Mouse (Mus musculus): ENCODE data around the gene Cipc.

The Cipc gene

GRCm38 (mm10) chr12:86958558-86958957 is 11.7 kb downstream of the Cipc start:
- DNase-seq (ENCODE audit: inconsistent age in 2 of 2, low spot score in 1 of 2) = no peak

- no peak for DNase-seq (ENCODE audit: inconsistent age in 2 of 2, low spot score in 1 of 2)
These were observed 12.8 kb downstream of the Cipc start for GRCm38 (mm10) chr12:86959661-86960060.

DNA sequence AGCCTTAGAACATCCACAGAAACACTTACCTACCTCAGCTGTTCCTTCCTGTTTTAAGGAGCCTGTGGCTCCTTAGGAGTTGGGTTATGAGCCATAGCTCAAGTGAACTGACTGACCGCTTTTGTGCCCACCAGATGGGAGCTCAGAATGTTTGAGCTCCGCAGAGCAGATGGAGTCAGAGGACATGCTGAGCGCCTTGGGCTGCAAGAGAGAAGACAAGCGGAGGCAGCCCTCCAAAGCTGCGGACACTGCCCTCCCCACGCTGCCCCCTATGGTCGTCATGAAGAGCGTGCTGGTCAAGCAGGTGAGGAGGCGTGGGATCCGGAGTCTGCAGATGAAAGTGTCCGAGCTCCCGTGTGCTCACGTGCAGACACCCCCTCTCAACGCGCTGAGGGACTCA is 13.3 kb downstream of the Cipc start:
- no peak for DNase-seq (ENCODE audit: inconsistent age in 2 of 2, low spot score in 1 of 2)

DNA sequence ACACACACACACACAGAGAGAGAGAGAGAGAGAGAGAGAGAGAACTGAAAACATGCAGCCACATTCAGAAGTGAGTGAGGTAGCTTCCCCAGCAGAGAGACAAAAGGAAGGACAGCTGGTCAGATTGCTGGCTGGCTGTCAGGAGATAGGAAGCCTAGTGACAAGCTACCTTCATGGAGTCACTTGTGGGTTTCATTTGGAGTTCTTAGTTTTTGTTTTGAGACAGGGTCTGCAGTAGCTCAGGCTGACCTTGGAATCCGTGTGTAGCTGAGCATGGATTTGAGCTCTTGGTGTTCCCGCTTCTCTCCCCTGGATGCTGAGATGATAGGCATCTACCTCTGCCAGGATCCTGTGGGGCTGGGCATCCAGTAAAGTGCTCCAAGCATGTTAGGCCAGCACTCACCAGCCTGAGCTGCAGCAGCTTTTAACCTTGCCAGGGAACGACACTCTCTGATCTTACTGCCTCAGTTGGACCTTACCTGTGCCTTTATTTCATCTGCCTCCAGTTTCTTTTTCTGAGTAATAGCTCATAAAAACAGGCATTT is 14.0 kb downstream of the Cipc start:
- no peak for DNase-seq (ENCODE audit: inconsistent age in 2 of 2, low spot score in 1 of 2)

DNA sequence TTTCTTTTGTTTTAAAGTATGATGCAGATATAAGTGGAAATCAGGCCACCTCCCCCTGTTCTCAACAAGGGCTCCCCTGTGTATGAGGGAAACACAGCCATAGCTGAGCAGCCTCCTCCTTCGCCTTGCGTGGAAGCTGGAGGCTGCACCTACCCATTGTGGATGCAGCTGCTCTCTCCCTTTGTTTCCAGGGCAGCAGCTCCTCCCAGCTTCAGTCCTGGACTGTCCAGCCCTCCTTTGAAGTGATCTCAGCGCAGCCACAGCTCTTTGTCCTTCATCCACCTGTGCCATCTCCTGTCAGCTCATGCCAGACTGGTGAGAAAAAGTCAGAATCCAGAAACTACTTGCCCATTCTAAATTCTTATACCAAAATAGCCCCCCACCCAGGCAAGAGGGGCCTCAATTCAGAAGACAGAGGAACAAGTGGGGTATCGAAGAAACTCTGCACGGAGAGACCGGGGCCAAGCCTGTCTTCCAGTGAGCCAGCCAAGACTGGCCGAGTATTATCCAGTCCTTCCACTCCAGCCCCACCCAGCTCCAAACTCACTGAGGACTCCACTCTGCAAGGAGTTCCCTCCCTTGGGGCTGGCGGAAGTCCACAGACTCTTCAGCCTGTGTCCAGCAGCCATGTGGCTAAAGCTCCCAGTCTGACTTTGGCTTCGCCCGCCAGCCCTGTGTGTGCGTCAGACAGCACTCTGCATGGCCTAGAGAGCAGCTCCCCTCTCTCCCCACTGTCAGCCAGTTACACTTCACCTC is 14.9 kb downstream of the Cipc start:
- DNase-seq (ENCODE audit: inconsistent age in 2 of 2, low spot score in 1 of 2) = no peak

DNA sequence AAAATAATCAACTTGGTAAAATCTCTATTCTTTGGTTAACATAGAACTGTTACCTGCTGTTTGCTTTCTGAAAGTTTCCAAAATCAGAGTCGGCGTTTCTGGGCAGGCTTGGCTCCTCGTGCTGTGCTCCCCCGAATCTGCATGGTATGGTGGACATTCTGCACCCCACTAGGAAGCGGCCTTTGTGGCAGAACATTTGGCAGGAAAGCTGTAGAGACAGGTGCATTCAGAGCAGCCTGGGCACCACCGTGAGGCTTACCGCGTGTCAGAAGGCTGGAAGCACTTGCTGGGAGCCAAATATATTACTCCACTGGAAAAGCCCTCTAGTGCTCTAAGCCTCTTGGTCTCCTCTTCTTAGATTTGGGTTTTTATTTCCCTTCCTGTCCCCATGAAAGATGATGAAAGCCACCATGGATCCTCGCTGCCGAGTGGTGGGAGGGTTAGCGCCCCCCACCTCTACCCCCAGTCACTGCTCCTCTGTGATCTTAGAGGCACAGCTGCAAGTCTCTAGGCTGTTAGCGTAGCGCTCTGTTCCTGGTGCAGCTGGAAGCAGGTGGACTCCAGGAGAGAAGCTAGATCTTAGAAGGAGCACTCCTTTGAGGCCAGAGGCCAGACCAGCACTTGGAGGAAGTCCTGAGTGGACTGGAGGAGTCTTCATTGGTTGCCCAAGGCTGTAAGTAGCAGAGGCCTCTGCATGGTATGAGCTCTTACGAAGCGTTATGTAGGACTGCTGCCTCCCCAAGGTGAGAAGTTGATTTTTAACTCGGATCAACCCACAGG is 17.6 kb downstream of the Cipc start:
- DNase-seq (ENCODE audit: inconsistent age in 2 of 2, low spot score in 1 of 2) = no peak

GRCm38 (mm10) chr12:86965237-86965799 is 18.5 kb downstream of the Cipc start:
- DNase-seq (ENCODE audit: inconsistent age in 2 of 2, low spot score in 1 of 2) = no peak

DNA sequence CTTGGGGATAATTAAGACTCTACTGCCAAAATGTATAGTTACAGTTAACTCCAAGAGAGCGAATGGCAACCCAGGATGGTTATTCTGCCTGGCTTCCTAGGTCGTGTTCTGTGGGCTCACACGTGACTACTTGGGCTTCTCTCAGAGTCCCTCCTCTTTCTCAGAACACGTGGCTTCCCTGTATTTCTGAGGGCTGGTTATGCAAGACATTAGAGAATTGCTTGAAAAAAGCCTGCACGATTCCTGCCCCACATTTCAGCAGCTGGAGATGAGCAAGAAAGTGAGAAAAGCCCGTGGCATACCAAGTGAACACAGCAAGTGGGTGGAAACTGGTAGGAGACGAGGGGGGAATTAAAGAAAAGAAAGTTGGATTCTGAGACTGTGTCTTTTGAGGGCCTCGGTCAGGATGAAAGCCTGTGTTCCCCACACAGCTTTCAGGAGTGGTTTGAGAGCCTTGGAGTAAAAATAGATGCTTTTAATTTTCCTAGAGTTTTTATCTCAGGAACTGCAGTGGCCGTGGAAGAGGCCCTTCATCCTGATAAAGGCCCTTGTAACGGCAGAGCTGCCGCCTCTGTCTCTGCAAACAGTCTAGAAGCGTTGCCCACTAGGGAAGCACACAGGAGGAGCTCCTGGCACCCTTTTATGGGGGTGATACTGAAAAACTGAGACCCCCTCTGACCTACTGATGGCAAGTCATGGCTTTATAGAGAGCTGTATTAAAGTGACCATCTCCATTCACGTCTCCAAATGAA is 21.8 kb downstream of the Cipc start:
- DNase-seq (ENCODE audit: inconsistent age in 2 of 2, low spot score in 1 of 2) = peak in 1 of 2 experiments; percentile 64

DNA sequence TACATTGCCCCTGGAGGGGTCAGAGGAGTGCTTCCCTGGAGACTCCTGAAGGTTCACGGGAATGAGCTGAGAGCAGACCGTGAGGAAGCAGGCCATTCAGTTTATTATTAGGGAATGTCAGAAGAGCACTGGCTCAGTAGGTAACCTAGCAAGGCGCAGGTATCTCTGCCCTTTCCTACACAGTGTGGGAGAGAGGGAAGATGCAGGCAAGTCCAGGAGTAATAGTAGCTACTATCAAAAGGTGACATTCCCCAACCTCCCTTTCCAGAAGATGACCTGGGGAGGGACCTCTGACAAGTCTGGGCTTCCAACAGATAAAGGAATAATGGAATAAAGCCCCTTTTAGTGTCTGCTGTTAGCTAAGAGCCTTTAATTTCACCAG is 22.4 kb downstream of the Cipc start:
- DNase-seq (ENCODE audit: inconsistent age in 2 of 2, low spot score in 1 of 2) = no peak

DNA sequence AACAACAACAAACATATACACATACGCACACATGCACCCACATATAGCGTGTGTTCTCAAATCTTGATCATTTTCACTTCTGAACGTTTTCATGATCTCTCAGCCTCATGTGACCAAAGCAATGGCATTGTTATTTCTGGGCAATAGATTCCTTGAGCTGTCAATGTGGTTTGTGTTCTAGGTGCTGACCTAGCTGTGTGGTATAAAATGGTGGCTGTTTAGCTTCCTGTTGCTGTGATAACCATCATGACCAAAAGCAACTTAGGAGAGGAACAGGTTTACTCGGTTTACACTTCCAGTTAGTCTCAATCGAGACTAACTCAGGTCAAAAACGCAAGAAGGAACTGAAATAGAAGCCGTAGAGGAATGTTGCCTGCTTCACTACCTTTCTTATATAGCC is 24.2 kb downstream of the Cipc start:
- DNase-seq (ENCODE audit: inconsistent age in 2 of 2, low spot score in 1 of 2) = no peak

DNA sequence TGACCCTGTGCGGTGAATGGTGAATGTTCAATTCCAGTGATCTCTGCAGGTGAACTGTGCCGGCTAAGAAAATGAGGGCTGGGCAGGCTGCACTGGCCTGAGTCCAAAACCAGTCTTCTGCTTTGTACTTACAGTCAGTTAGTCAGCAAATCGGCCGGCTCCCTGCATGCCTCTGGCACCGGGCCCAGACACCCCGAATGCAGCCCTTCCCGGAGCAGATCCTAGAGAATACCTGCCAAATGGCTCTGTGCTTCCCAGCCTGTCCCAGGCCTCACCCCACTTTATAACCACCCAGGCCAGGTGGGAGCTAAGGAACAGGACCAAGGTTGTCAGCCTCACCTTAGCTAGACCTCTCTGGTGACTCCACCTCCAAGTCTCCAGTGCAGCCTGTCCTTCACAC is 26.4 kb downstream of the Cipc start:
- DNase-seq (ENCODE audit: inconsistent age in 2 of 2, low spot score in 1 of 2) = peak; percentile 83 to 87

DNA sequence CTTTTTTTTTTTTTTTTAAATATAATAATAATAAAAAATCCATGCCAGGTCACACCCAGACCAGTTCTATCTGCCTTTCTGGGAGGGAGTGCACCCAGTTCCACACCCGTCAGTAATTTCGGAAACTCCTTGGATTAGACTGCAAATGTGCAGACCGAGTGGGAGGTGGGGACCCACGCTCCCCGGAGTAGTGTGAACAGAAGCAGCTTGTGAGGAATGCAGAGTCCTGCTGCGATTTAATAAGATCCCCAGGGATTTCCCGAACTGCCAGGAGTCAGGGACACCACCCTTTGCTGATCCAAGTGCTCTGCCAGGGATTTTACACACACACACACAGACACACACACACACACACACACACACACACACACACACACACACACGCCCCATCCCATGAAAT is 26.9 kb downstream of the Cipc start:
- DNase-seq (ENCODE audit: inconsistent age in 2 of 2, low spot score in 1 of 2) = no peak

DNA sequence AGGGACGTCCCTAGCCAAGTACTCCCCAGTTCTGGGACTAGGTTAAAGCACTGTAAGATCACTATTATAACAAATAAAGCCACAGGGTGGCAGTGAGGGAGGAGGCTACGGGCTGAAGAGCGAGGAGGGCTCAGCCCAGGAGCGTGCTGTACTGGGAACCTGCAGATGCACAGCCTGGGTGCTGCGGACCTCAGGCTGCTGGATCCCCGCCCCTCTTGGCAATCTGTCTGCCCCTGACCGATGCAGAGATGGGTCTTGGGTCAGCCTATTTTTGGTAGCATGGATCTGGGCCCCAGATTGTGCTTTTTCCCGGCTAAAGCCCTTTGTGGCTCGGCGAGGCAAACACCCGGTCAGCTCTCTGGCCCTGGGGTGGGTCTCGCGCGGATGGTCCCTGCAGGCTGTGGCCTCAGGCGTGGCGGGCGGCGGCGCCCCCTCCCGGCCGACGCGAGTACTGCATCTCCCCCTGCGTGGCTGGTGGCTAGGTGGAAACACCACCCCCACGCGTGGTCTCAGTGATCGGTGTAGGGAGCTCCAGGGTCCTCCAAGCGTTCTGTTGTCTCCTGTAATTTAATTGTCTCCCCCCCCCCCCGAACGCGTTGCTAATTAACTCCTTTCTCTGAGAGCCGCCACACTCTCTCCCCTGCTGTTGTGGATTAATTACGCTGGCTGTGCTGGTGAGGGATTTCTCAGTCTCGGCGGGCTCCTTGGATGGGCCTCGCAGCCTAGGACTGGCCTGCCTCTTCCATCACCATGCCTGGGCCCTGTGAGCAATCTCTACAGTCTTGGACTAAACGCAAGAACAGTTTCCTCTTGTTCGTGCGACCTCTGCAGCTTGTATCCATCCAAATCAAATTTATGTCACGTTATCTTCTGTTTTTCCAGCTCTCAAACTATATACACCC is 27.8 kb downstream of the Cipc start:
- peak; percentile 61 to 86 for DNase-seq (ENCODE audit: inconsistent age in 2 of 2, low spot score in 1 of 2)

DNA sequence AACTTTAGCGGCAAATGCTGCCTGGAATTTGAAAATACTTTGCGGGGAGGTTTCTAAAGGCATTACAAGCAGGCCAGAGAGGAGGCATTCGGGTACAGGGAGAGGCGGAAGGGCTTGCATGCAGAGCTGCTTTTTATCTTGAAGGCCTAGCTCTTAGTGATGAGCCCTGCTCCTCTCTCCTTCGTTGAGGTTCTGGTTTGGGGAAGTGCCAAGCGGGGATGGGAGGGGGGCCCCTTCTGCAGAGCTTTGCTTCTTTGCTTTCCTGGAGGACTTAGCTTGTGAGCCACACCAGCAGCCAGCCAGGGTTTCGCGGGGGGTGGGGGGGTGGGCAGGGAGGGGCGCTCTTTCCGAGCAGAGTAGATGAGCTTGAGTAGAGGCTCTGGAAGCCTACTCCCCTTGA is 28.9 kb downstream of the Cipc start:
- DNase-seq (ENCODE audit: inconsistent age in 2 of 2, low spot score in 1 of 2) = no peak

- DNase-seq (ENCODE audit: inconsistent age in 2 of 2, low spot score in 1 of 2) = no peak
These were observed 29.8 kb downstream of the Cipc start for GRCm38 (mm10) chr12:86976511-86977168.

DNA sequence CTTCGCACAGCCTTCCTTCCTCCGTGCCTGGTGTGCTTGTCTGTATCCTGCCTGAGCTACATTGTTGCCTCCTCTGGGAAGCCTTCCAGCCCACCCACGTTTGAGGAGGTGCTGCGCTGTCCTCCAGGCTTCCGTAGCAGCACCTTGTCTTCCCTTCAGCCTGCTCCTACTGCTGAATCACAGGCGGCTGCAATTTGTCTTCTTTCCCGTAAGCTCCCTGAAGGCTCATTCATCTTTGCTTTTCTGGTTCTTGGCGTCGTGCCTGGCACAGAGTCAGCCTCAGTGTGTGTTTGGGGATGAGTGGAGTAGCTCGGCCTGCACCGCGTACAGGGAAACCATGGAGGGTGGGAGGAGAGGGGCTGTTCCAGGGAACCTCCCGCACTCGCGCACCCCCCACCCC is 31.0 kb downstream of the Cipc start:
- peak; percentile 86 to 92 for DNase-seq (ENCODE audit: inconsistent age in 2 of 2, low spot score in 1 of 2)

DNA sequence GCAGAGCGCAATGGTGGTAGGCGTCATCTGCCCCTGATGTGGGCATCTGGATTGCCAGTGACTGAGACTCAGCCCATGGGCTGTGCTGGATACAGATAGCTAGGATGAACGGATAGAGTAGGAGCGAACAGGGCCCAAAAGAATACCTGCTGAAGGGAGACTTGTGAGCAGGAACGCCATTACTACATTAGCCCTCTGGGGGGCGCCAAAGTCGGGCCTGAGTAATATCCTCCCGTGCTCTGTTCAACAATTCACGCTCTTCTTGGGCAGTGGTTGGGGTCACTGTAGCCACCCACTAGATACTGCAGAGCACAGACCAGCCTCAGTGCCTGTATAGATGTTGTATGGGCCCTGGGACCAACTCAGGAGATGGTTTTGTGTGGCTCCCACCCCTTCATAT is 34.3 kb downstream of the Cipc start:
- DNase-seq (ENCODE audit: inconsistent age in 2 of 2, low spot score in 1 of 2) = no peak

DNA sequence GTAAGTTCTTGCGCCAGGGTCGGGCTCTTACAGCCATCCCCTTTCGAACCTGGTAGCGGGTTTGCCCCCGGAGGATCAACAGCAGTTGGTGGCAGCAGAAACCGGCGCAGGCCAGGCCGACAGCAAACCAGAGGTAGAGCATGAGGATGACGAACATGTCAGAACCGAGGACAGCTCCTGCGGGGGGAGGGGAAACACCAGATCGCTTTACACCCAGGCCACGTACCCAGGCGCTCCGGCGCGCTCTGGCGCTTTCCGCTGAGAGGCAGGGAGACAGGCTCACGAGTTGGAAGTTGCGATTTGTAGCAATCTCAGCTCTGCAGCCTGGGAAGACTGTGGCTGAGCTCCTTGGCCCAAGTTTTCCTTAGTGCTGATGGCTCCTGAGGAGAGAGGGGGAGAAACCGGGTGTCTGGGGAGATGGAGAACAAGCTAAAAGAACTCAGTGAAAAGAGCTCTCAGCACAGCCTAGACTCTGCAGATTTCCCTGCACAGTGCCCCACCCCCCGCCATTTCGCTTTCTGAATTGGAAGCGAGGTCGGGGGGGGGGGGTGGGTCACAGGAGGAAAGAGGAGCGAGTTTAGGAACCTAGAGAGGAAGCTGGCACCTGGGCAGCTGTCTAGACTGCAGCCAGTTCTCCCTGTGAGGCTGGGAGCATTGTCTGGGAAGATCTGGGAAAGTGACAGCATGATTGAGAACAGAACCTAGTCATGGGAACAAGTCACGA is 36.8 kb downstream of the Cipc start:
- peak; percentile 65 to 85 for DNase-seq (ENCODE audit: inconsistent age in 2 of 2, low spot score in 1 of 2)

- peak; percentile 45 to 78 for DNase-seq (ENCODE audit: inconsistent age in 2 of 2, low spot score in 1 of 2)
These were observed 37.3 kb downstream of the Cipc start for GRCm38 (mm10) chr12:86984194-86984555.
